Mouse (Mus musculus): ENCODE measurements at regions not wholly inside any gene's neighbourhood (a gene's known extent, or its start where the extent isn't known, plus 50 kb on each side); places are given as distances from the start of the nearest gene placed in this dataset.

DNA sequence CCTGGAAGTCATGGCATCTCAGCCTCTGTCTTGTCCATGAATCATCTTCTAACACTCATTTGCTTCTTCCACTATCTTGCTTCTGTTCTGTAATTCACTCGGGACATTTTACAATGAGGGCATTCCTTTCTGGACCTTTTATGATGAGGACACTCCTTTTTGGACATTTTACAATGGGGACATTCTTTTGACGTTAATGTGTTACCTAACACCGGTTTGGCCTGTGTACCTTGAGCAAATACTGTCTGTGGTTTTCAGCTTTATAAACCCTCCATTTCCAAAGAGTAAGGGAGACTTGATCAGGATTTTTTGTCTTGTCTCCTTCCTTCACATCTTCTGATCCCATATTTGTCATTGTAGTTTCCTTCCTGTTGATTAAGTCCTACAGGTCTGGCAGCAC lies 1262.3 kb upstream of the Cdh8 start:
- no peaks in the 10 kb centered on the region for H3K4me1 ChIP-seq (ENCODE audit: control insufficient read depth, insufficient read depth, low read depth, low read length)
- H3K27ac ChIP-seq (ENCODE audit: low read depth, low read length), result no peak overlapping the region
- no peaks in the 10 kb centered on the region for H3K27me3 ChIP-seq (replicated peaks; ENCODE audit: control insufficient read depth, insufficient read depth, low read length)
- H3K9ac ChIP-seq (ENCODE audit: low read depth, low read length), result no peak overlapping the region
- WGBS, result 84% methylated on average over 3 of the region's 3 CpGs
- H3K9me3 ChIP-seq (ENCODE audit: control insufficient read depth, low read length), result no peaks in the 10 kb centered on the region
- H3K4me3 ChIP-seq (ENCODE audit: low read length), result no peak overlapping the region
- H3K36me3 ChIP-seq (ENCODE audit: control insufficient read depth, insufficient read depth, low read length), result no peaks in the 10 kb centered on the region
- ATAC-seq, result no peak
- no peak overlapping the region for H3K4me2 ChIP-seq (ENCODE audit: low read length)

Data from hindbrain, embryonic 16.5 days (tissue).